Mouse (Mus musculus) cerebellum, postnatal 25 days (tissue): Measurements from ENCODE around the gene 5730596B20Rik.

Experiments
- DNase-seq, 2 experiments: peaks; one replicate each; pipeline ENCODE4 v3.0.0; 2021; ENCODE audit warnings: mixed read lengths in 2 of 2

Gene 5730596B20Rik

DNA sequence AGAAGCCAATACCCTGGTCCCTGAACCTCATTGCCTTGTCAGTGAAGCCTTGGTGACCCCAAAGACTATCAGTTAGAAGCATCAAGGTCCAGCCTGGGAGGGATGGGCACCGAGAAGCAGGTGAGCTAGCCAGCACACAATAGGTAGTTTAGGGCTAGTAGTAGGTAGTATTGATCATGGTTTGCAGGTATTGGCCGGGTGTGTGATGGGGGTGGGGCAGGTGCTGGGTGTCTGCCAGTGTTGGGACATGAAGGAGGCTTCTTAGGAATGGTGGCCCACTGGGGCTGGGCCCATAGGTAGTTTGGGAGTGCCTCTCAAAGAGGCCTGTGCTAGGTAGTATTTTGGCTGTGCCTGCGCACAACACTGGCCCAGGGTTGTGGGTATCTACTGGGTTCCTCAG, 37.8 kb downstream of the 5730596B20Rik start:
- no peak for DNase-seq

DNA sequence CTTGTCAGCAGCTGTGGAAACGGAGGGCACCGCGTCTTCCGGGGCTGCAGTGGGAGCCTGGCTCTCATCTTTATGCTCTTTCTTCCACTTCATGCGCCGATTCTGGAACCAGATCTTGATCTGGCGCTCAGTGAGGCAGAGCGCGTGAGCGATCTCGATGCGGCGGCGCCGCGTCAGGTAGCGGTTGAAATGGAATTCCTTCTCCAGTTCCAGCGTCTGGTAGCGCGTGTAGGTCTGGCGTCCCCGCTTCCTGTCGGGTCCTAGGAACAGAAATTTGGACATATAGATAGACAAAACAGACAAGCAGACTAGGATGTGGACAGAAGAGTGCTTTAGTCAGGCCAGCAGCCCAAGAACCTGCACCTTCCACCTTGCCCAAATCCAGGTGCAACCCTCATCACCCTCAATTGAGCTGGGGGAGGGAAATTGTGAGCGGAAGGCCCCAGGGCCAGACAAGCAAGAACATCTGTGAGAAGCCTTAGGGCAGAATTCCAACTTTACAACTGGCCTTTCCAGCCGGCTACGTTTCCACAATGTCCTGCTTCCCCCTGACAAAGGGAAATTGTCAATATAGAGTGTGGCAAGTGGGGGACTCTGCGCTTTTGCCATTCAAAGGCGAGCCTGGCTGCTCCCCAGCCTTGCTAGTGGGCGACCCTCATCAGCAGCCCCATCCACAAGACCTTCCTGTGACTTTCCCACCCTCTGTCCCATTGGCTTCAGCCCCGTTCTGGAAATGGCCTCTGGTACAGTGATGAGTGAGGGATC, 38.7 kb downstream of the 5730596B20Rik start:
- DNase-seq = no peak

DNA sequence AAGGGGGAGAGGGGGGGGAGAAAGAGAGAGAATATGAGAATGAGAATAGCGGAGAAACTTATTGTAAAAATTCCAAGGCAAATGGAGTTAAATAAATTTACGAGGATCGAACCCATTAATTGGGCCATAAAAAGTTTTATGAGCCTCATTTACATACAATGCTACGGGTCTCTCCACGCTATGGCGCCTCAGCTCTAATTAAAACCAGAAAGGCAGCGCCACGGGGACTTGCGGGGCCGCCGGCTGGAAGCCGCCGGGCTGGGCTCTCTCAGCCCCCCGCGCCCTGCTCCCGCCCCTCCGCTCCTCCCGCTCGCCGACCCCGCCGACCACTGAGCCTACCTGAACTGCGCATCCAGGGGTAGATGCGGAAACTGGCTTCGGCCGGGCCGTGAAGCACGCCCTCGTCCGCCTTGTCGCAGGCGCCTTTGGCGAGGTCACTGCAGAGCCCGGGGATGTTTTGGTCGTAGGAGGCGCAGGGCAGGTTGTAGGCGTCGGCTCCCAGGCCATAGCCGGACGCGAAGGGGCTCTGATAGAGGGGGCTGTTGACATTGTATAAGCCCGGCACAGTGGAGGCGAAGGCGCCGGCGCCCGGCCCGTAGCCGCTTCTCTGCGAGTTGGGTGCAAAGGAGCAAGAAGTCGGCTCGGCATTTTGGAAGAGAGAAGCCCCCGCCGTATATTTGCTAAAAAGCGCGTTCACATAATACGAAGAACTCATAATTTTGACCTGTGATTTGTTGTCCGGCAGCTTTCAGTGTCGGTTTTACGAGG, 39.6 kb downstream of the 5730596B20Rik start:
- DNase-seq = no peak

DNA sequence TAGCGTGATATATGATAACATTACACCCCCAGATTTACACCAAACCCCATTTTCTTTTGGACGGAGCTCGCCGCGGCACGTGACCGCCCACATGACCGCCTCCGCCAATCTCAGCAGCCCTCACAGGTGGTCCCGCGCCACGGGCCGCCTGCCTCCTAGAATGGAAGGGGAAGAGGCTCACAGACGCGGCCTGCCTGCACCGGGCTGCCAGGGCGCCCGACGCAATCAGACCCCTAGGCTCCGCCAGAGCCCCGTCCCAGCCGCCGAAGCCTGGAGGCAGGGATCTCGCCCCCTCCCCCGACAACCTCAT, 40.1 kb downstream of the 5730596B20Rik start:
- DNase-seq = no peak

DNA sequence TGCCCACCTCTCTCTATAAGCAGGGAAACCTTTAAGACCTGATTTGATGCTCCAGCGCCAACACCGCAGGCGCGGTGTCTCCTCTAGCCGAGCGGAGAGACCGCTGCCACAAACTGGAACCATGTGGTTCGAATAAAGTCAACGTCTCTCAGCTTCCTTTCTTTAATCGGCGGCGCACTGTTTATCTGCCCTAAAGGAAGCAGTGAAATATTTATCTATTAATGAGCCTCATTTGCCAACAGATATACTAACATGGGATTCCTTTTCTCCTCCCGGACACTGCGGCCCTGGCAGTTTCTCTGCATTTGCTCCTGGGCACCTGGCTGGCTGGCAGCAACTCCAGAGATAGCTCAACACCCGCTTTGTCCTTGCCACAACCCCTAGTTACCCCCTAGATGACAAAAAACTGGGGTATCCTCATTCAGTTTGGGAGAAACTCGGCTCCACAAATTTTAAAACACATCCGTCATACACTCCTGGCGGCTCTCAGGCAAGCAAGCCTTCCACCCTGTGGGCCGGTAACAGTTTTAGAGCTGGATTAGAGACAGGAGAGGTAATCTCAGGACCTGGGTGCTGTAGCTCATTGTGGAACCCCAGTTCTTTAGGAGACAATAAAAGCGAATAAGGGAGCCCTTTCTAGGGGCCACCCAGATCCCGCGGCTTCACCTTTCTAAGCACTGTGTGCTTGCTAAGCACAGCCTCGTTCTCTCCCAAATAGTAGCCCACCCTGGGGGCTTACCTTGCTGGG, 40.8 kb downstream of the 5730596B20Rik start:
- no peak for DNase-seq

DNA sequence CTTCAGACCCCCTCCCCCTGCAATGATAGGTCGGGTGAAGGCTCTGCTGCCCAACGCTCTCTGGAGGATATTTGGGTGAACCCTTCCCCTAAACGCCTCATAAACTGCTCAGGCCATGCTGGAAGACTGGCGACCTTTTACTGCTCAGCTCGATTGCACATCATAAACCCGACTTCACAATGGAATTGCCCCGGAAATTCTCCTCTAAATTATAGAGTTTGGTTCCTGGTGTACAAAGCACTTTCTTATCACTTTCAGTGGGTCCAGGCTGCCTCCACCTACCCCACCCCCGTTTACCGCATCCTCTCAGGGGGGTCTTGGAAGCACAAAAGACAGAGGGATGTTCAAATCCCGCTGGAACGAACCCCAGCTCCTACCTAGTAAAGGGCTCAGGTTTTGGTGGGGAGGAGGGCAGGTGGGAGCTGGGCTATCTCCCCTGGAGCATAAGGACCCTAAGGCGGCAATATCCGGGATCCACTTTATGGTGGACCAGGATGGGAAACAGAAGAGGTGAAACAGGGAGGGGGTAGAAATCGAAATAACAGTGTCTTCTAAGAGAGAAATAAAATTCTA, 41.4 kb downstream of the 5730596B20Rik start:
- DNase-seq = no peak

DNA sequence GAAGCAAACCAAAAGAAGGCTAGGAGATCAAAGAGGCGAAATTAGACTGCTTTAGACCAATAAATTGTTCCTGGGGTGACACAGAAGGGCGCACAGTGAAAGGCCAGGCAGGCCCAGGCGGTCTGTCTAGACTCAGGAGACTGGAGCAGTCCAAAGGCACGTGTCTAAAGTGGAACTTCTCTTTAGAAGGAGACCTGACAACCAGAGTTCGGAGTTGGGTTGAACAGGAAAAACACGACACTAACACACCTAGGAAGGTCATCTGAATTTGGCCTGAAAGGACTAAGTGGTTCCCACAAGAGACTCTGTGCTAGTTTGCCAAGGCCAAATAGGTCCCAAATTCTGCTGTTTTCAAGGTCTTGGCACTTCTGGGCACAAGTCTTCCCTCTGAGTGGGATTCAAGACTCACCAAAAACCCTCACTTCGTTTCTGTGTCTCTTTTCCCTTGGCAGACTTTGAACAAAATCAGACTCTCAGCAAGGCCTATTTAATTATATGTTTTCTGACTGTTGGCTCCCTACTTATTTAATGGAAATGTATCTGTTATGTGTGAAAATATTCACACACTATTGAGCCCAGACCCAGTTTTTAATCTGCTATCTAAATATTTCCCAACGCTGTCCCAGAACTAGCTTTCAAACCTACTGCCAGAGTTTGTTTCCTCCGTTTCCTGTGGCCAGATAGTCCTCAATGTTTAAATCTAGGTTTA, 42.1 kb downstream of the 5730596B20Rik start:
- DNase-seq = no peak

DNA sequence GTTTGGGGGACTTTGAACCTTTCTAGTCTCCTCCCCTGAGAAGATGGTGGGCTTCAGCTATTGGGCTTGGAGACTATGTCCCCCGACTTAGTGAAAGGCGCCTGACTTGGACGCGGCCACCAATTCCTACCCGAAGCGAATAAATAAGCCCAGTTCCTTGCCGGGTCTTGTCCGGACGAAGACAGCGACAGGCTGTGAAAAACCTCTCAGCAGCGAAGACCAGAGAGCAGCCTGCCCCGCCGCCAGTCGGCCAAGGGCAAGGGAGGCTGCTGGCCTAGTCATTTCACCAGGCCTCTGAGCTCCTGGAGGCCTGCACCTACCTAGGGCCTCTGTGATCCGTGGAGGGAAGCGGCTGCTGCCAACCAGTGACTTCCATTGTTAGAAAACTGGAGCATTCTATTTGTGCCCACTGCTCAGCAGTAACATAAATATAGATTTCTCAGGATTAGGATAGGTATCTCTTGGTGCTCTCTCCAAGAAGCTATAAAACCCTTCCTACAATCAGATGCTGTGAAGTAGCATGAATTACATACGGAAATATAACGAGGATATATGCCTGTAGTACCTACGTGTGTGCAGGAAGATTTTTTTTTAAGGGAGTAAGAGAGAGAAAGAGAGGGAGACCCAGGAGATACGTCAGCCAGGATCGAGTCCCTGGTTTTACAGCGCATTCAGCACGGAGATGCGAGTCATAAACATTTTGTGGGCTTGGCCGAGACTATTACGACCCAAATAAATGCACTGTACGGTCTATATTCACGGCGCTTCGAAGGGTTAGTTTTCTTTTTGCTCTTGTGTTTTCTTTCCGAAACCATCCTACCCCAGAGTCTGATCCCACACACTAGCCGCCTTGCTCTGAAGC, 42.9 kb downstream of the 5730596B20Rik start:
- no peak for DNase-seq

DNA sequence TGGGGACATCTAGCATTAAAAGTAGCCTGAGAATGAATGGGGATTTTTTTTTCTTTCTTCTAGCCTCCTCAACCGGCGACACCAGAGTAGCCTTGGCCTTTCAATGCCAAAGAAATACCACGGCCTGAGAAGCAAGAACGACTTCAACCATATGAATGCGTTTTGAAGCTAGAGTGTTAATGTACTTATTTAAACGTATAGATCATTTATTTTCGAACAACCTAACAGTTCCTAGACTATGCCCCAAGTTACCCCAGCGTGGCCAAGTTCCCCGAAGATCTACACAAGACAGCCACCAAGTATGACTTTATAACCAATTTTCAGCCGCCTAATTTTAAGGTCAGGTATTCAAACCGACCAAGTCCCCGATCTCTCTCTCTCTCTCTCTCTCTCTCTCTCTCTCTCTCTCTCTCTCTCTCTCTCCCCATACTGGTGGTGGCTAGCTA, 43.6 kb downstream of the 5730596B20Rik start:
- no peak for DNase-seq

DNA sequence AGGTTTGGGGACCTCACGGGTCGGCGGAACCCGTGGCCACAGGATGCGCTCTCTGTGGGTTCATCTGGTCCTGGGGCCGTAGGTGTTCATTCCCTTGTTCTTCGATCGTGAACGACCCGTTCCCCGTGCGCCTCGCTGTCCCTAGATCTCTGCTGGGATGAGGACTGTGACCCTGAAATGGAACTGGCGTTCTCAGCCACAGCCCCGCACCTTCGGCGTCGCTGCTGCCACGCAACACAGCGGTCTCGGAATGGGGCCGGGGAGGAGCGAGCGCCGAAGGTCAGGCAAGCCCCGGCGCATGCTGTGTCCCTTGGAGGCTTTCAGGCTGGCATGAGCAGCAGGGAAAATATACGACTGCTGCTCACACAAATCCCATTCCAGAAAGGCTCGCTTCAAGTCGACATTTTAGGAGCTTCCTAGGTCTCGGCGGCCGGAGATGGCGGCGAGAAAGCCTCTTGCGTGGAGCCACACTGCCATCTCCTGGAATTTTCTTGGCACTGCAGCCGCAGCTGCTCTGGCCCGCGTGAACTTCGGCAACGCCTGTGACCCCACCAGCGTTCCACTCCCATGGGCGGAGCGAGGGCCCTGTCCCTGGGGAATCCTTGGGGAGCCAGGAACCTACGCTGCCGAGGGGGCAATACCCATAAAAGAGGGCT, 44.2 kb downstream of the 5730596B20Rik start, which contains the start of gene Hoxa7:
Hoxa7 (minus strand) TSS at position 518 of the 656 bp plus-strand sequence.
- DNase-seq = peak; percentile 89 to 90

DNA sequence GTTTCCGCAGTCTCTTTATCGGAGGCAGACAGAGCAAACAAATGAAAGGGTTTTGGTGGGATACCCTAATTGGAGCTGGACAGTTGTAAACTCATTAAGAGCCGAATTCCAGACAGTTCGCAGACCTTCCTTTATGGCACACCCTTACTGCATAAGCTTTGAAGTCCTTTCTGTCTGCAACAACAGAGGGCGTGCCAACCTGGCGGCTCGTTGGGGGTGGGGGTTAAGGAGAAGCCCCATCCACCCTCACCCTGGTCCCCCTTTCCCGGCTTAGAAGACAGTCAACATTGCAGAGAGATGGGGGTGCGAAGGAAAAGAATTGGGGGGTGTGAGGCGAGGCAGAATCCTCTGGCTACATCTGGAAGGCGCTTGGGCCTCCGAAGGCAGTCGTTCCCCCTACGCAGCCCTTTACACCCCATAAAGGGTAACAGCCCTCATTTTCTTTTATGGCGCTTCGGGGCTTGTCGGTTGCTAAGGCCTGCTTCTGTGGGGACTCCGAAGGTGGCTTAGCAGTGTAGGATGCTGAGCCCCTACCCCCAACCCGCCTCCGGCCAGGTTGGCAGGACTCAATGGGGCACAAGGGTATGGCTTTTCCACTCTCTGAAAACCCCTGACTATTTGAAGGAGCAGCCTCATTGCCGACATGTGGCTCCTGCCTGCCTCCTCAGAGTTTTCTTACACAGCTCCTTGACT, 44.8 kb downstream of the 5730596B20Rik start:
- no peak for DNase-seq

DNA sequence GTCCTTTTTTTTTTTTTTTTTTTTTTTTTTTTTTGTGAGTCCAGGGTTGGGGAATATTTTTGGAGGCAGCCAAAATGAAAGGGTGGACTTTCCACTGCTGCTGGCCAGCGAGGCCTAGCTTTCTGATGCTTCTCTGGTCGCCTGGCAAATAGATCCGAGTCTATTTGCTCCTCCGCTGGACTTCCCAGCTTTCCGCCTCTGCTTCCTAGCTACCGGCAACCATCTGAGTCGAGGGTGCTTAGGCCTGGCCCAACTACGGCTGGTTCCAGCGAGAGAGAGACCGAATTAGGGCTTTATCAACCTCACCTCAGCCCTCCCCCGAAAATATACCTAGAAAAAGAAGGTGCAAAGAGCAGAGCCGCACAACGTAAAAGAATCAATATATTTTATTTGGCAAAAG, 45.4 kb downstream of the 5730596B20Rik start:
- no peak for DNase-seq

DNA sequence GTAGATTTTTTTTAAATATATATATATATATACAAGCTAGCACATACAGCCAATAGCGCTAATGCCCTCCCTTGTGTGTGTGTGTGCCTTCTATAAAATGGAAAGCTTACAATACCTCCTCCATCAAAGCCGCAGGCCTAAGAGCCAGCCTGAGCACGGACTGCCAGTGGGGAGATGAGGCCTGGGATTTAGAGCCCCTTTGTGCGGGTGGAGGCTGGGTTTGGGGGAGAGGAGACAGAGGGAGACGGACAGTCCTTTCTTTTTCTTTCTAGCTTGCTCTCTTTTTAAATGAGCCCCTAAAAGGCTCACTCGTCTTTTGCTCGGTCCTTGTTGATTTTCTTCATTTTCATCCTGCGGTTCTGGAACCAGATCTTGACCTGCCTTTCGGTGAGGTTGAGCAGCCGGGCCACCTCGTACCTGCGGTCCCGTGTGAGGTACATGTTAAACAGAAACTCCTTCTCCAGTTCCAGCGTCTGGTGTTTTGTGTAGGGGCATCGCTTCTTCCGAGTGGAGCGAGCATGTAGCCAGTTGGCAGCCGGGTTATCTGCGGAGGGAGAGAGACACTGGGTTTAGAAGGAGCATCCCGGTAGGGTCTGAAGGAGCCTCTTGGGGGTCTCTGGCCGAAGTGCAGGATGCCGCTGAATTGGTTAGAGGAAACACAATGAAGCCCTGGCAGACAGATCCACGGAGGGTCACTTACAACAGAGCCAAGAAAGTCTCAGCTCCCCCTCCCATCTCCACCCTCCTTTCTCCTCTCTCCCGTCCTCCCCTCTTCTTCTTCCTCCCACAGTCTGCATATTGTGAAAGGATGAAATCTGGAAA, 46.9 kb downstream of the 5730596B20Rik start:
- no peak for DNase-seq

DNA sequence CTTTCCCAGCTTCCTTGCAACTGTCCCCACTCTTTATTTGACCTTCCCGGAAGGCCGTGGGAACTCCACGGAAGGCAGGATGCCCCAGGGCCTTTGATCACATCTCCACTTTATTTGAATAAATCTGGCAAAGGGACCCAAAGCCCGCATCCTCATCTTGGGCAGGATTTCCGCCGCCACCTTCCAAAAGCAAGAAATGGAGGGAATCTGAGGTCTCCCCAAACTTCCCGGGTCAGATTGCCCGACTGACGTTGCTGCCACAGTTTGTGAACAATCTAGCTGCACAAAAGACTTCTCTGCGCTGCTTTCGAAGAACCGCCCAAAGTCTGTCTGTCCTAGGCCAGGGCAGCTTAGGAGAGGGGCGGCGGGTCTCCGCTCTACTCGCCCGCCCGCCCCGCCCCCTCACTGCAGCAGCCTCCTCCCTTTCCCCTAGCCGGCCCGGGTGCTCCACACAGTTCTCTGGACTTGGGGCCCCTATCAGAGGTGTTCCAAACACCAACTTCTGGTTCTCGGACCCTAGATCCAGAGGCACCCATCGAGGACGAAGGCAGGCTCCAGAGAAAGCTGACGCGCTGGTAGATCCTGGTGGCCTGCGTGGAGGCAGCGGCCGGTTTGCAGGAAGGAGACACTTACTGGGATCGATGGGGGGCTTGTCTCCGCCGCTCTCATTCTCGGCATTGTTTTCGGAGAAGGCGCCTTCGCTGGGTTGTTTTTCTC, 47.8 kb downstream of the 5730596B20Rik start:
- DNase-seq = no peak

DNA sequence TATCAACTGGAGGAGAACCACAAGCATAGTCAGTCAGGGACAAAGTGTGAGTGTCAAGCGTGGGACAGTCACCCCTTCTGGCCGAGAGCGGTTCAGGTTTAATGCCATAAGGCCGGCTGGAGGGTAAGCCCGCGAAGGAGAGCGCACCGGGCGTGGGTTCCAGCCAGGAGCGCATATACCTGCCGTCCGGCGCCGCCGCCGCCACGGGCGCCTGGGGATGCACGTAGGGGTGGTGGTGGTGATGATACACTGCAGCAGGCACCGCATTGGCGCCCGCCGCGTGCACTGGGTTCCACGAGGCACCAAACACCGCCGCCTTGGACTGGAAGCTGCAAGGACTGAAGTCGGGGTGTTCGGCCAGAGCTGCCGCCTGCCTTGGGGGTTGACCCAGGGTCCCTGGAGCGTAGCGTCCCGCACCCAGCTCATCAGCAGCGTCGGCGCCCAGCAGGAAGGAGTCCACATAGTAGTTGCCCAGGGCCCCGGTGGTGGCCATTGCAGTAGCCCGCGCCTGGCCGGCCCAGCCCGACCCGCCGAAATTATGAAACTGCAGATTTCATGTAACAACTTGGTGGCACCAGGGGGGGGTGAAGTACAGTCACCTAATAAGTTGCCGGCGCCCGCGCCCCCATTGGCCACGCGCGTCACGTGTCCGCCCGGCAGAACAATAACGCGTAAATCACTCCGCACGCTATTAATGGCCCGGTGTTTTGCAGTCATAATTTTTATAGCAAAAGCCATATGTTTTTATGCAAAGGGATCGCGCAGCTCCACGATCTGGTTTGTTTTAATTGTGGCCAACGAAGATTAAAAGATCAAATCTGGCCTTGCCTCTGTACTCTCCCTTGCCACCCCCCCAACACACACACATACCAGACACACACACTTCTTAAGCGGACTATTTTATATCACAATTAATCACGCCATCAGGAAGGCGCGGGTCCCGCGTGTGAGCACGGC, 48.6 kb downstream of the 5730596B20Rik start:
- no peak for DNase-seq

DNA sequence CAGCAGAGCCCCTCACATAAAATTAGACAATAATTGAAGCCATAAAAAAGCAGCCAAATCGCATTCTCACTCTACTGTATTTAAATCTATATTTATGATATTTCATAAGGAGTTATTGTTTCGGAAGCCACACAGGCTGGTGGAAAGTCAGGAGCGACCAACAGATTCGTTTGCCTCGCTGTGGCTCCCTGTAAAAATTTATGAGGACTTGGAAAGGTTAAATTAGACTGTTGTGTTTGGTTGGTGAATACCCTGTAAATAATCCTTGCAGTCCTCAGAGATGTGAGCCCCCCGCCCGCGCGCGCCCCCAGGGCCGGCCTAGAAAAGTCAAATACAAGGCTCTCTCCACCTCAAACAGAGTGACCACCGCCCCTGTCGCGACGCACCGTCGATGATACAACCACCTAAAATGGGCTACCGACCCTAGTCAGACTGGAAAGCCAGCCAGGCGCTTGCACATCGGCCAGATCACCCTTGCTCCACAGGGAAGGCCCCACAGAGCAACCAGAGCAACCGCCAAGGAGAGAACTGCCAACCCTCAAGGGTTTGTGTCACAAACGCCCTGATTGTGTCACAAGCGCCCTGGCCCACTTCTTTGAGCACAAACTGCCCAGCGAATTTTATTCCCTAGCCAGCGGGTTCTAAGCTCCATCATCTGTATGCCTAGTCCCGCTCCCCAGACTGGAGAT, 49.4 kb downstream of the 5730596B20Rik start:
- no peak for DNase-seq
